Mouse (Mus musculus) ES-E14 (cell line): ENCODE measurements around the gene Rasa1. TPM values are rescaled to one million over a fixed set of nuclear protein-coding genes. Genes with fewer than 3 reads are reported as not detected.

Experiments used
- DNase-seq: peaks from one replicate; pipeline ENCODE4 v3.0.0-alpha.2; 2013; ENCODE audit warnings: low read depth, low spot score
- H3K27ac ChIP-seq: 2 replicates; pipeline ENCODE4 v1.5.1; 2012; ENCODE audit warnings: low read depth, mild to moderate bottlenecking, low read length, moderate library complexity, mixed read lengths; ENCODE audit not compliant: poor library complexity, insufficient read depth, severe bottlenecking
- H3K36me3 ChIP-seq: 2 replicates; pipeline ENCODE4 v1.6.1; 2012; ENCODE audit warnings: mild to moderate bottlenecking, low read length, moderate library complexity, mixed read lengths; ENCODE audit not compliant: control insufficient read depth, poor library complexity, insufficient read depth, severe bottlenecking
- H3K4me1 ChIP-seq, 2 experiments: fragments of 150-350 bp in 1 of 2; sonication (generic) in 1 of 2; 2 replicates each; pipeline ENCODE4 v1.6.1; 2012; ENCODE audit warnings: low read length in 2 of 2, mild to moderate bottlenecking in 1 of 2, mixed read lengths in 1 of 2; ENCODE audit not compliant: control insufficient read depth in 2 of 2, insufficient read depth in 2 of 2, poor library complexity in 1 of 2
- H3K4me3 ChIP-seq, 2 experiments: fragments of 150-350 bp in 1 of 2; sonication (generic) in 1 of 2; 2 replicates each; pipeline ENCODE4 v1.5.1; 2012; ENCODE audit warnings: low read length in 2 of 2, low read depth in 1 of 2, mild to moderate bottlenecking in 1 of 2, mixed read lengths in 1 of 2; ENCODE audit not compliant: insufficient read depth in 1 of 2, poor library complexity in 1 of 2, severe bottlenecking in 1 of 2
- H3K9ac ChIP-seq: 2 replicates; pipeline ENCODE4 v1.6.1; 2012; ENCODE audit warnings: low read depth, mild to moderate bottlenecking, low read length, mixed read lengths; ENCODE audit not compliant: poor library complexity, insufficient read depth, severe bottlenecking
- H3K9me3 ChIP-seq: fragments of 150-350 bp; sonication (generic); 2 replicates; pipeline ENCODE4 v1.6.1; 2012; ENCODE audit warnings: low read depth, mild to moderate bottlenecking, low read length; ENCODE audit not compliant: control insufficient read depth, insufficient read depth
- CHD2 ChIP-seq: IDR thresholded peaks from 2 replicates; pipeline ENCODE4 v1.6.1; 2014; ENCODE audit warnings: mild to moderate bottlenecking, low read depth, low read length, inconsistent platforms
- HCFC1 ChIP-seq: IDR thresholded peaks from 2 replicates; pipeline ENCODE4 v1.6.1; 2012; ENCODE audit warnings: low read length, inconsistent platforms, borderline replicate concordance; ENCODE audit not compliant: insufficient read depth
- MAFK ChIP-seq: IDR thresholded peaks from 2 replicates; pipeline ENCODE4 v1.6.1; 2014; ENCODE audit warnings: mild to moderate bottlenecking, low read depth, low read length, inconsistent platforms; ENCODE audit not compliant: insufficient read depth
- ZC3H11A ChIP-seq: IDR thresholded peaks from 2 replicates; pipeline ENCODE4 v1.6.1; 2012; ENCODE audit warnings: low read depth, mild to moderate bottlenecking, inconsistent platforms, low read length, borderline replicate concordance
- ZNF384 ChIP-seq: IDR thresholded peaks from 2 replicates; pipeline ENCODE4 v1.6.1; 2012; ENCODE audit warnings: low read depth, low read length, inconsistent platforms
- in situ Hi-C, 2 experiments: fragments of 600-800 bp; cut with MboI; formaldehyde crosslinking; loops; one replicate each; pipeline ENCODE4 v1.15.1; 2025; ENCODE audit warnings: low sequenced_read_pairs in 2 of 2, inconsistent platforms in 1 of 2; ENCODE audit not compliant: unreplicated experiment in 2 of 2
- total RNA-seq: library from RNA; depleted of rRNA; stranded (reverse); fragments of 300-350 nt; gene quantifications from 2 replicates; pipeline ENCODE4 v1.2.3, GENCODE M21; 2012

The Rasa1 gene
- total RNA-seq, 1 experiment, result 34.8 TPM

GRCm38 (mm10) chr13:85278951-85279350, 10.0 kb downstream of the Rasa1 start:
- in situ Hi-C loops, result no loop called here
- Histone ChIP-seq H3K4me1 (0 out of 4 replicates have a peak, but pooled peaks cover 0 to 2% of the 10 kb centered on the region in 2 experiments), H3K4me3 (no peak overlapping the region), H3K36me3 (no peaks in the 10 kb centered on the region), H3K9ac (no peak overlapping the region), H3K27ac (no peak overlapping the region), H3K9me3 (no peaks in the 10 kb centered on the region)
- no peak for DNase-seq
- TF ChIP-seq CHD2, result no peak
- TF ChIP-seq MAFK, result no peak
- TF ChIP-seq ZNF384, result no peak
- TF ChIP-seq ZC3H11A, result no peak
- TF ChIP-seq HCFC1, result no peak

- no peak for TF ChIP-seq HCFC1
- TF ChIP-seq ZC3H11A, result no peak
- TF ChIP-seq CHD2, result no peak
- no peak for TF ChIP-seq MAFK
- no peak for TF ChIP-seq ZNF384
- no peak for DNase-seq
- no peaks in the 10 kb centered on the region for H3K36me3 ChIP-seq
- no peak overlapping the region for H3K9ac ChIP-seq
- H3K4me1 ChIP-seq, result 0 out of 4 replicates have a peak, but pooled peaks cover 0 to 2% of the 10 kb centered on the region in 2 experiments
- in situ Hi-C loops, result no loop called here
- no peak overlapping the region for H3K27ac ChIP-seq
- H3K4me3 ChIP-seq, result no peak overlapping the region
- H3K9me3 ChIP-seq, result no peaks in the 10 kb centered on the region
These were observed 14.4 kb downstream of the Rasa1 start for GRCm38 (mm10) chr13:85274572-85274971.

- H3K9me3 ChIP-seq, result no peaks in the 10 kb centered on the region
- no peak overlapping the region for H3K4me3 ChIP-seq
- no peaks in the 10 kb centered on the region for H3K36me3 ChIP-seq
- no peak overlapping the region for H3K27ac ChIP-seq
- H3K9ac ChIP-seq, result no peak overlapping the region
- TF ChIP-seq ZNF384, result no peak
- TF ChIP-seq CHD2, result no peak
- TF ChIP-seq ZC3H11A, result no peak
- 0 out of 4 replicates have a peak, but pooled peaks cover 0 to 2% of the 10 kb centered on the region in 2 experiments for H3K4me1 ChIP-seq
- in situ Hi-C loops, result no loop called here
- no peak for DNase-seq
These were observed 15.1 kb downstream of the Rasa1 start for GRCm38 (mm10) chr13:85273788-85274187.

- Histone ChIP-seq H3K9me3 (no peaks in the 10 kb centered on the region), H3K4me1 (no peaks in the 10 kb centered on the region), H3K9ac (no peak overlapping the region), H3K36me3 (no peaks in the 10 kb centered on the region), H3K27ac (no peak overlapping the region), H3K4me3 (no peak overlapping the region)
- no peak for DNase-seq
- in situ Hi-C loops, result no loop called here
- no peak for TF ChIP-seq CHD2
- no peak for TF ChIP-seq ZC3H11A
- no peak for TF ChIP-seq HCFC1
- no peak for TF ChIP-seq MAFK
- TF ChIP-seq ZNF384, result no peak
These were observed 50.2 kb downstream of the Rasa1 start for GRCm38 (mm10) chr13:85238760-85239159.

GRCm38 (mm10) chr13:85218656-85219055, 70.3 kb downstream of the Rasa1 start:
- Histone ChIP-seq H3K4me3 (no peak overlapping the region), H3K36me3 (peaks cover 4% of the 10 kb centered on the region; the same call in 1 of the 2 replicates), H3K27ac (no peak overlapping the region), H3K9ac (no peak overlapping the region), H3K4me1 (no peaks in the 10 kb centered on the region), H3K9me3 (no peaks in the 10 kb centered on the region)
- TF ChIP-seq ZNF384 (no peak), MAFK (no peak), HCFC1 (no peak), ZC3H11A (no peak), CHD2 (no peak)
- no peak for DNase-seq
- in situ Hi-C loops, result no loop called here
